Mouse (Mus musculus): ENCODE data around the gene Cyp2b13.
"Not testable (repeated sequence)": the region's sequence is repeated elsewhere in the genome, so short reads cannot be mapped to it uniquely, and the experiment has no call there.

Gene Cyp2b13

GRCm38 (mm10) chr7:26061197-26061596, at the start of gene Cyp2b13:
Gene Cyp2b13 (plus strand): TSS chr7:26061497.
- DNase-seq (ENCODE audit: low read depth, low spot score) = not testable (repeated sequence)

- DNase-seq (ENCODE audit: low read depth, low spot score) = not testable (repeated sequence)
Measured at GRCm38 (mm10) chr7:26019814-26020332, 41.4 kb upstream of the Cyp2b13 start.

- not testable (repeated sequence) for DNase-seq (ENCODE audit: low read depth, low spot score)
Measured at GRCm38 (mm10) chr7:26054885-26055630, 6.2 kb upstream of the Cyp2b13 start.

- peak; percentile 14 for DNase-seq (ENCODE audit: low read depth, low spot score)
Measured at GRCm38 (mm10) chr7:26071677-26072076, 10.4 kb downstream of the Cyp2b13 start.

GRCm38 (mm10) chr7:26082595-26082994, 21.3 kb downstream of the Cyp2b13 start:
- DNase-seq (ENCODE audit: low read depth, low spot score) = no peak

GRCm38 (mm10) chr7:26087391-26087790, 26.1 kb downstream of the Cyp2b13 start:
- no peak for DNase-seq (ENCODE audit: low read depth, low spot score)

- DNase-seq (ENCODE audit: low read depth, low spot score) = not testable (repeated sequence)
Measured at GRCm38 (mm10) chr7:26088578-26088977, 27.3 kb downstream of the Cyp2b13 start.

GRCm38 (mm10) chr7:26139623-26140022, 78.3 kb downstream of the Cyp2b13 start:
- not testable (repeated sequence) for DNase-seq (ENCODE audit: low read depth, low spot score)

GRCm38 (mm10) chr7:26143657-26144056, 82.4 kb downstream of the Cyp2b13 start:
- not testable (repeated sequence) for DNase-seq (ENCODE audit: low read depth, low spot score)
